Mouse (Mus musculus): ENCODE measurements around the gene Paqr4. TPM values are rescaled to one million over a fixed set of nuclear protein-coding genes. Genes with fewer than 3 reads are reported as not detected.

Paqr4 gene
- polyA plus RNA-seq, 1 experiment from 2014 or later = 8.0 TPM

DNA sequence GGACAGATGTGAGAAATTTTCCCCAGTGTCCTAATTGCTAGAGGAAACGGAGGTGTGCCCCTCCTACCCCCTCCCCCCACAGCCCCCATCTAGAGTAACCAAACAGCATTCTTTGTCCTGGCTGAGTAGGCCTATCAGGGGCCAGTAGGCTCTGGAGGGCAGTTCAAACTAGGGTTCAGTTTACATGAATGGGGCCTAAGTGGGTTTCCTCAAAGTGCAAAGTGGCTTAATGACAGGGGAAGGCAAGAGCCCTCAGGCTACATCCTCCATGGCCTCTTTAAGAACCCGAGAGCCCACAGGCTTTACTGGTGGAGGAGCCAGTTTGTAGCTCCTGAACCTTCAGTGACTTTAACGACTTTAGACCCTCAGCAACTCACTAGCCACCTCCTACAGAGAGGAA lies 44.9 kb downstream of the Paqr4 start:
- H3K9ac ChIP-seq = no peak overlapping the region
- H3K9me3 ChIP-seq (replicated peaks) = no peaks in the 10 kb centered on the region
- peaks cover 79% of the 10 kb centered on the region for H3K27me3 ChIP-seq
- H3K36me3 ChIP-seq (replicated peaks) = no peaks in the 10 kb centered on the region
- peaks cover 9% of the 10 kb centered on the region for H3K4me1 ChIP-seq (replicated peaks)
- H3K4me2 ChIP-seq = no peak overlapping the region
- no peak overlapping the region for H3K4me3 ChIP-seq (replicated peaks)
- no peak overlapping the region for H3K27ac ChIP-seq (replicated peaks)
- WGBS (ENCODE audit: insufficient replicate concordance) = 30% methylated on average over 3 of the region's 3 CpGs
- no peak for ATAC-seq (ENCODE audit: insufficient read depth)

DNA sequence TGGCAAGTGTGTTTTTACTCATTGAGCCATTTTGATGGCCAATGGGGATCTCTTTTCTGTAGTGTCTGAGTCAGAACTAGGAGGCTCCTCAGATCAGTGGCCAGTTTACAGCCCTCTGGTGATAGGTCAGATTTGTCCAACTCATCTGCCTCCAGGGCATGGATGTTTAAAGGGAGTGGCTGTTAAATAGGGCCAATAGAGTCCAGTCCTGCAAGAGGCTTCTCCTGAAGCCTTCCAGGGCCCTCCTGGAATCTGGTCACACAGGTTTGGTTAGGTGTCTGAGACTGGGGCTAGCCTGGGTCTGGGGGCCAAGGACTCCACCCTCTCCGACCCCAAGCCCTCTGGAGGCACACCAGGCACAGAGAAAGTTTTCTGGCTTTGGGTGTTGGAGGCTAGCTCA lies 46.2 kb downstream of the Paqr4 start:
- ATAC-seq (ENCODE audit: insufficient read depth) = no peak
- Histone ChIP-seq H3K4me2 (no peak overlapping the region), H3K4me3 (replicated peaks) (no peak overlapping the region), H3K27ac (replicated peaks) (no peak overlapping the region), H3K9ac (no peak overlapping the region), H3K36me3 (replicated peaks) (no peaks in the 10 kb centered on the region), H3K27me3 (peaks cover 66% of the 10 kb centered on the region), H3K4me1 (replicated peaks) (peaks cover 6% of the 10 kb centered on the region), H3K9me3 (replicated peaks) (no peaks in the 10 kb centered on the region)
- WGBS (ENCODE audit: insufficient replicate concordance) = 31% methylated on average over 1 of the region's 1 CpGs

Other genes starting within 250 kb of the Paqr4 start
- 5.3 and 5.5 TPM in 2 replicates for gene Zfp213, start 176.6 kb downstream of the Paqr4 start, polyA plus RNA-seq (2015; fragmentation: Nextera tagmentation; extraction: Ambion mirVana)
- 1.3 and 1.8 TPM in 2 replicates for gene Zfp13, start 141.4 kb downstream of the Paqr4 start, polyA plus RNA-seq (2015; fragmentation: Nextera tagmentation; extraction: Ambion mirVana)
- 0.16 TPM in 1 of 2 replicates, not detected in the other for gene Zscan10, start 140.0 kb downstream of the Paqr4 start, polyA plus RNA-seq (2015; fragmentation: Nextera tagmentation; extraction: Ambion mirVana)
- 0.40 and 0.64 TPM in 2 replicates for gene Mmp25, start 95.6 kb downstream of the Paqr4 start, polyA plus RNA-seq (2015; fragmentation: Nextera tagmentation; extraction: Ambion mirVana)
- gene Bicdl2, start 80.4 kb downstream of the Paqr4 start, polyA plus RNA-seq (2015; fragmentation: Nextera tagmentation; extraction: Ambion mirVana) = 0.13 TPM in 1 of 2 replicates, not detected in the other
- gene Hcfc1r1, start 67.3 kb downstream of the Paqr4 start, polyA plus RNA-seq (2015; fragmentation: Nextera tagmentation; extraction: Ambion mirVana) = 20.2 and 23.5 TPM in 2 replicates
- 19.7 and 22.4 TPM in 2 replicates for gene Thoc6, start 67.0 kb downstream of the Paqr4 start, polyA plus RNA-seq (2015; fragmentation: Nextera tagmentation; extraction: Ambion mirVana)
- gene Tnfrsf12a, start 63.4 kb downstream of the Paqr4 start, polyA plus RNA-seq (2015; fragmentation: Nextera tagmentation; extraction: Ambion mirVana) = 5.8 and 6.4 TPM in 2 replicates
- gene Cldn6, start 61.6 kb downstream of the Paqr4 start, polyA plus RNA-seq (2015; fragmentation: Nextera tagmentation; extraction: Ambion mirVana) = 0.89 and 2.0 TPM in 2 replicates
- not detected in 2 replicates for gene Cldn9, start 56.8 kb downstream of the Paqr4 start, polyA plus RNA-seq (2015; fragmentation: Nextera tagmentation; extraction: Ambion mirVana)
- gene 1520401A03Rik, start 18.1 kb downstream of the Paqr4 start, polyA plus RNA-seq (2015; fragmentation: Nextera tagmentation; extraction: Ambion mirVana) = 0.10 and 0.15 TPM in 2 replicates
- 28.8 and 34.7 TPM in 2 replicates for gene Pkmyt1, start 14.5 kb downstream of the Paqr4 start, polyA plus RNA-seq (2015; fragmentation: Nextera tagmentation; extraction: Ambion mirVana)
- not detected in 2 replicates for gene Kremen2, start 5.0 kb upstream of the Paqr4 start, polyA plus RNA-seq (2015; fragmentation: Nextera tagmentation; extraction: Ambion mirVana)
- gene Flywch1, start 30.7 kb upstream of the Paqr4 start, polyA plus RNA-seq (2015; fragmentation: Nextera tagmentation; extraction: Ambion mirVana) = 9.4 and 12.1 TPM in 2 replicates
- 0.93 and 0.94 TPM in 2 replicates for gene Flywch2, start 45.2 kb upstream of the Paqr4 start, polyA plus RNA-seq (2015; fragmentation: Nextera tagmentation; extraction: Ambion mirVana)
- 167 and 170 TPM in 2 replicates for gene Srrm2, start 49.7 kb upstream of the Paqr4 start, polyA plus RNA-seq (2015; fragmentation: Nextera tagmentation; extraction: Ambion mirVana)
- gene Elob, start 88.3 kb upstream of the Paqr4 start, polyA plus RNA-seq (2015; fragmentation: Nextera tagmentation; extraction: Ambion mirVana) = 388 and 452 TPM in 2 replicates
- gene Prss33, start 95.2 kb upstream of the Paqr4 start, polyA plus RNA-seq (2015; fragmentation: Nextera tagmentation; extraction: Ambion mirVana) = not detected in 2 replicates
- not detected in 2 replicates for gene Prss32, start 103.0 kb upstream of the Paqr4 start, polyA plus RNA-seq (2015; fragmentation: Nextera tagmentation; extraction: Ambion mirVana)
- 0.10 TPM in 1 of 2 replicates, not detected in the other for gene Prss41, start 103.3 kb upstream of the Paqr4 start, polyA plus RNA-seq (2015; fragmentation: Nextera tagmentation; extraction: Ambion mirVana)
- not detected in 2 replicates for gene Prss21, start 127.2 kb upstream of the Paqr4 start, polyA plus RNA-seq (2015; fragmentation: Nextera tagmentation; extraction: Ambion mirVana)
- gene Dcpp1, start 140.0 kb upstream of the Paqr4 start, polyA plus RNA-seq (2015; fragmentation: Nextera tagmentation; extraction: Ambion mirVana) = not detected in 2 replicates
- gene Dcpp2, start 140.0 kb upstream of the Paqr4 start, polyA plus RNA-seq (2015; fragmentation: Nextera tagmentation; extraction: Ambion mirVana) = not detected in 2 replicates
- gene Dcpp3, start 176.6 kb upstream of the Paqr4 start, polyA plus RNA-seq (2015; fragmentation: Nextera tagmentation; extraction: Ambion mirVana) = not detected in 2 replicates
- gene Sbp, start 200.8 kb upstream of the Paqr4 start, polyA plus RNA-seq (2015; fragmentation: Nextera tagmentation; extraction: Ambion mirVana) = not detected in 2 replicates
- not detected in 2 replicates for gene Sbpl, start 214.4 kb upstream of the Paqr4 start, polyA plus RNA-seq (2015; fragmentation: Nextera tagmentation; extraction: Ambion mirVana)
- 0.14 TPM in 1 of 2 replicates, not detected in the other for gene Prss30, start 239.7 kb upstream of the Paqr4 start, polyA plus RNA-seq (2015; fragmentation: Nextera tagmentation; extraction: Ambion mirVana)

Measured in liver, embryonic 15.5 days (tissue).